Mouse (Mus musculus): ENCODE measurements around the gene Pcx. TPM values are rescaled to one million over a fixed set of nuclear protein-coding genes. Genes with fewer than 3 reads are reported as not detected.

The Pcx gene
- polyA plus RNA-seq, 1 experiment from 2014 or later, result 11.6 TPM

- ATAC-seq (ENCODE audit: extremely low read depth, insufficient number of reproducible peaks, low FRiP score, low TSS enrichment), result no peak
- WGBS, result 59% methylated on average over 16 of the region's 16 CpGs
Measured at GRCm38 (mm10) chr19:4498062-4498933, 12.0 kb upstream of the Pcx start, which contains the start of gene 2010003K11Rik. 2010003K11Rik (minus strand) TSS chr19:4498583.

GRCm38 (mm10) chr19:4502701-4503100, 7.6 kb upstream of the Pcx start:
- Histone ChIP-seq H3K27me3 (replicated peaks) (no peaks in the 10 kb centered on the region), H3K4me3 (no peak overlapping the region), H3K9ac (peak overlapping the region; percentile 44; the same call in 1 of the 2 replicates), H3K36me3 (no peaks in the 10 kb centered on the region), H3K4me1 (peaks cover 9% of the 10 kb centered on the region), H3K27ac (replicated peaks) (no peak overlapping the region), H3K9me3 (no peaks in the 10 kb centered on the region), H3K4me2 (no peak overlapping the region)
- ATAC-seq (ENCODE audit: extremely low read depth, insufficient number of reproducible peaks, low FRiP score, low TSS enrichment), result no peak
- 47% methylated on average over 2 of the region's 2 CpGs for WGBS

More at GRCm38 (mm10) chr19:4498062-4498933, 12.0 kb upstream of the Pcx start, which contains the start of gene 2010003K11Rik:
- H3K9ac ChIP-seq, result no peak within 1 kb of the TSS
- no peaks in the 10 kb centered on the region for H3K27me3 ChIP-seq (replicated peaks)
- H3K27ac ChIP-seq (replicated peaks), result no peak within 1 kb of the TSS
- H3K36me3 ChIP-seq, result no peaks in the 10 kb centered on the region
- H3K9me3 ChIP-seq, result no peaks in the 10 kb centered on the region
- H3K4me1 ChIP-seq, result peaks cover 14% of the 10 kb centered on the region
- H3K4me2 ChIP-seq, result peak within 1 kb of the TSS; percentile 33
- H3K4me3 ChIP-seq, result no peak within 1 kb of the TSS

GRCm38 (mm10) chr19:4504830-4505229, 5.4 kb upstream of the Pcx start:
- Histone ChIP-seq H3K4me2 (no peak overlapping the region), H3K27ac (replicated peaks) (no peak overlapping the region), H3K9me3 (no peaks in the 10 kb centered on the region), H3K4me1 (peaks cover 12% of the 10 kb centered on the region), H3K27me3 (replicated peaks) (no peaks in the 10 kb centered on the region), H3K9ac (no peak overlapping the region), H3K4me3 (no peak overlapping the region), H3K36me3 (no peaks in the 10 kb centered on the region)
- no peak for ATAC-seq (ENCODE audit: extremely low read depth, insufficient number of reproducible peaks, low FRiP score, low TSS enrichment)
- WGBS, result 97% methylated on average over 1 of the region's 1 CpGs

- H3K4me1 ChIP-seq, result peaks cover 14% of the 10 kb centered on the region
- H3K9ac ChIP-seq, result no peak overlapping the region
- H3K27me3 ChIP-seq (replicated peaks), result peaks cover 10% of the 10 kb centered on the region
- 54% methylated on average over 3 of the region's 3 CpGs for WGBS
- no peak overlapping the region for H3K4me2 ChIP-seq
- H3K36me3 ChIP-seq, result no peaks in the 10 kb centered on the region
- H3K4me3 ChIP-seq, result no peak overlapping the region
- no peak for ATAC-seq (ENCODE audit: extremely low read depth, insufficient number of reproducible peaks, low FRiP score, low TSS enrichment)
- H3K27ac ChIP-seq (replicated peaks), result no peak overlapping the region
- no peaks in the 10 kb centered on the region for H3K9me3 ChIP-seq
Measured at GRCm38 (mm10) chr19:4507746-4508145, 2.5 kb upstream of the Pcx start.

- Histone ChIP-seq H3K27ac (replicated peaks) (no peak overlapping the region), H3K9me3 (no peaks in the 10 kb centered on the region), H3K9ac (peak overlapping the region; percentile 77), H3K36me3 (no peaks in the 10 kb centered on the region), H3K4me1 (peaks cover 23% of the 10 kb centered on the region), H3K4me2 (peak overlapping the region; percentile 95), H3K4me3 (peak overlapping the region; percentile 65), H3K27me3 (replicated peaks) (peaks cover 10% of the 10 kb centered on the region)
- 11% methylated on average over 13 of the region's 13 CpGs for WGBS
- ATAC-seq (ENCODE audit: extremely low read depth, insufficient number of reproducible peaks, low FRiP score, low TSS enrichment), result no peak
Measured at GRCm38 (mm10) chr19:4511116-4511841, 1.0 kb downstream of the Pcx start.

GRCm38 (mm10) chr19:4513236-4513858, 3.1 kb downstream of the Pcx start:
- no peak overlapping the region for H3K4me3 ChIP-seq
- no peak overlapping the region for H3K9ac ChIP-seq
- no peaks in the 10 kb centered on the region for H3K9me3 ChIP-seq
- H3K27ac ChIP-seq (replicated peaks), result no peak overlapping the region
- WGBS, result 62% methylated on average over 4 of the region's 4 CpGs
- H3K36me3 ChIP-seq, result no peaks in the 10 kb centered on the region
- peaks cover 27% of the 10 kb centered on the region for H3K4me1 ChIP-seq
- peaks cover 10% of the 10 kb centered on the region for H3K27me3 ChIP-seq (replicated peaks)
- ATAC-seq (ENCODE audit: extremely low read depth, insufficient number of reproducible peaks, low FRiP score, low TSS enrichment), result no peak
- H3K4me2 ChIP-seq, result no peak overlapping the region

- no peak overlapping the region for H3K4me3 ChIP-seq
- H3K36me3 ChIP-seq, result no peaks in the 10 kb centered on the region
- H3K9ac ChIP-seq, result 0 out of 2 replicates have a peak overlapping the region, but pooled peaks have one; percentile 1
- H3K9me3 ChIP-seq, result no peaks in the 10 kb centered on the region
- 0 out of 2 replicates have a peak overlapping the region, but pooled peaks have one; percentile 20 for H3K27ac ChIP-seq (replicated peaks)
- peaks cover 10% of the 10 kb centered on the region for H3K27me3 ChIP-seq (replicated peaks)
- WGBS, result 35% methylated on average over 2 of the region's 2 CpGs
- peaks cover 20% of the 10 kb centered on the region for H3K4me1 ChIP-seq
- H3K4me2 ChIP-seq, result no peak overlapping the region
- no peak for ATAC-seq (ENCODE audit: extremely low read depth, insufficient number of reproducible peaks, low FRiP score, low TSS enrichment)
Measured at GRCm38 (mm10) chr19:4515746-4516145, 5.5 kb downstream of the Pcx start.

GRCm38 (mm10) chr19:4516288-4516687, 6.0 kb downstream of the Pcx start:
- no peak overlapping the region for H3K4me3 ChIP-seq
- ATAC-seq (ENCODE audit: extremely low read depth, insufficient number of reproducible peaks, low FRiP score, low TSS enrichment), result no peak
- H3K9ac ChIP-seq, result no peak overlapping the region
- H3K9me3 ChIP-seq, result no peaks in the 10 kb centered on the region
- H3K27ac ChIP-seq (replicated peaks), result no peak overlapping the region
- WGBS, result 66% methylated on average over 2 of the region's 2 CpGs
- peaks cover 15% of the 10 kb centered on the region for H3K4me1 ChIP-seq
- H3K27me3 ChIP-seq (replicated peaks), result peaks cover 10% of the 10 kb centered on the region
- H3K36me3 ChIP-seq, result no peaks in the 10 kb centered on the region
- no peak overlapping the region for H3K4me2 ChIP-seq

- WGBS, result 77% methylated on average over 1 of the region's 1 CpGs
Measured at GRCm38 (mm10) chr19:4517483-4517882, 7.2 kb downstream of the Pcx start.

GRCm38 (mm10) chr19:4521426-4522050, 11.3 kb downstream of the Pcx start:
- Histone ChIP-seq H3K9ac (no peak overlapping the region), H3K4me3 (no peak overlapping the region), H3K4me2 (no peak overlapping the region), H3K27me3 (replicated peaks) (no peaks in the 10 kb centered on the region), H3K9me3 (no peaks in the 10 kb centered on the region), H3K4me1 (0 out of 2 replicates have a peak, but pooled peaks cover 3% of the 10 kb centered on the region), H3K36me3 (no peaks in the 10 kb centered on the region), H3K27ac (replicated peaks) (no peak overlapping the region)
- ATAC-seq (ENCODE audit: extremely low read depth, insufficient number of reproducible peaks, low FRiP score, low TSS enrichment), result no peak
- 81% methylated on average over 3 of the region's 3 CpGs for WGBS

More at GRCm38 (mm10) chr19:4517483-4517882, 7.2 kb downstream of the Pcx start:
- H3K9ac ChIP-seq, result no peak overlapping the region
- H3K36me3 ChIP-seq, result no peaks in the 10 kb centered on the region
- no peak for ATAC-seq (ENCODE audit: extremely low read depth, insufficient number of reproducible peaks, low FRiP score, low TSS enrichment)
- no peak overlapping the region for H3K27ac ChIP-seq (replicated peaks)
- no peak overlapping the region for H3K4me3 ChIP-seq
- no peak overlapping the region for H3K4me2 ChIP-seq
- peaks cover 15% of the 10 kb centered on the region for H3K4me1 ChIP-seq
- H3K9me3 ChIP-seq, result no peaks in the 10 kb centered on the region
- H3K27me3 ChIP-seq (replicated peaks), result no peaks in the 10 kb centered on the region; the same call in 1 of the 2 replicates

GRCm38 (mm10) chr19:4534646-4535045, 24.4 kb downstream of the Pcx start:
- no peak overlapping the region for H3K4me3 ChIP-seq
- no peak overlapping the region for H3K9ac ChIP-seq
- WGBS, result 83% methylated on average over 2 of the region's 2 CpGs
- no peak overlapping the region for H3K27ac ChIP-seq (replicated peaks)
- ATAC-seq (ENCODE audit: extremely low read depth, insufficient number of reproducible peaks, low FRiP score, low TSS enrichment), result no peak
- H3K9me3 ChIP-seq, result no peaks in the 10 kb centered on the region
- H3K4me2 ChIP-seq, result no peak overlapping the region
- H3K36me3 ChIP-seq, result no peaks in the 10 kb centered on the region
- H3K27me3 ChIP-seq (replicated peaks), result no peaks in the 10 kb centered on the region
- no peaks in the 10 kb centered on the region for H3K4me1 ChIP-seq

Data from heart, embryonic 13.5 days (tissue).